Mouse (Mus musculus) limb, embryonic 14.5 days (tissue): ENCODE data around the gene Cyren. TPM values are rescaled to one million over a fixed set of nuclear protein-coding genes. Genes with fewer than 3 reads are reported as not detected.

Source experiments
- ATAC-seq: fragments of 200-750 bp; cut with Nextera tagmentation; 2 replicates; pipeline ENCODE4 v1.8.0; 2017; ENCODE audit warnings: low read depth, moderate number of reproducible peaks, moderate TSS enrichment; ENCODE audit not compliant: low FRiP score
- DNase-seq: peaks from one replicate; pipeline ENCODE4 v3.0.0-alpha.2; 2015; ENCODE audit warnings: low spot score
- H3K27ac ChIP-seq: fragments of 300-500 bp; sonication (generic); replicated peaks from 2 replicates; pipeline ENCODE4 v1.5.1; 2014; ENCODE audit warnings: low read depth, mild to moderate bottlenecking, low read length, moderate library complexity, mixed read lengths
- H3K27me3 ChIP-seq: fragments of 300-500 bp; sonication (generic); 2 replicates; pipeline ENCODE4 v1.6.1; 2014; ENCODE audit warnings: low read length, mixed read lengths; ENCODE audit not compliant: control insufficient read depth, insufficient read depth
- H3K36me3 ChIP-seq: fragments of 300-500 bp; sonication (generic); 2 replicates; pipeline ENCODE4 v1.6.1; 2014; ENCODE audit warnings: mild to moderate bottlenecking, low read length, moderate library complexity, mixed read lengths; ENCODE audit not compliant: control insufficient read depth, insufficient read depth
- H3K4me1 ChIP-seq: fragments of 300-500 bp; sonication (generic); 2 replicates; pipeline ENCODE4 v1.6.1; 2014; ENCODE audit warnings: antibody characterized with exemption, low read length, mixed read lengths; ENCODE audit not compliant: control insufficient read depth, insufficient read depth
- H3K4me2 ChIP-seq: fragments of 300-500 bp; sonication (generic); replicated peaks from 2 replicates; pipeline ENCODE4 v1.6.1; 2014; ENCODE audit warnings: low read depth, mild to moderate bottlenecking, low read length, moderate library complexity; ENCODE audit not compliant: severe bottlenecking
- H3K4me3 ChIP-seq: fragments of 300-500 bp; sonication (generic); replicated peaks from 2 replicates; pipeline ENCODE4 v1.5.1; 2014; ENCODE audit warnings: low read length
- H3K9ac ChIP-seq: fragments of 300-500 bp; sonication (generic); 2 replicates; pipeline ENCODE4 v1.6.1; 2014; ENCODE audit warnings: mild to moderate bottlenecking, low read depth, low read length, moderate library complexity; ENCODE audit not compliant: severe bottlenecking
- H3K9me3 ChIP-seq: fragments of 300-500 bp; sonication (generic); 2 replicates; pipeline ENCODE4 v1.6.1; 2016; ENCODE audit warnings: low read length; ENCODE audit not compliant: control insufficient read depth
- POLR2A ChIP-seq: fragments of 200-500 bp; IDR thresholded peaks from 2 replicates; pipeline ENCODE4 v1.8.0; 2012; ENCODE audit warnings: inconsistent platforms, mild to moderate bottlenecking, moderate library complexity, borderline replicate concordance; ENCODE audit not compliant: insufficient read depth, insufficient read length; ENCODE audit errors: extremely low read depth
- WGBS: fragments of 180-500 bp; shearing (Covaris S2); extraction: QIAGEN DNeasy Blood & Tissue Kit; methylation state at CpG from one replicate; pipeline ENCODE4 v1.1.7; 2014; 5-methylcytosine and 5-hydroxymethylcytosine counted together
- polyA plus RNA-seq, 2 experiments: library from polyadenylated mRNA; depleted of rRNA in 1 of 2; stranded (reverse) in 1 of 2; unstranded in 1 of 2; fragments of >200 nt; fragmentation: Nextera tagmentation in 1 of 2; extraction: Ambion mirVana in 1 of 2; gene quantifications; 2 replicates each; pipeline versions ENCODE4 v1.2.1 to v1.2.3; 2012 to 2014

The Cyren gene
- polyA plus RNA-seq, 2 experiments: 12.4 to 24.2 TPM

- no peak overlapping the region for H3K27ac ChIP-seq
- H3K9ac ChIP-seq: no peak overlapping the region
- no peak overlapping the region for H3K4me3 ChIP-seq
- H3K36me3 ChIP-seq: no peaks in the 10 kb centered on the region
- peaks cover 12% of the 10 kb centered on the region for H3K4me1 ChIP-seq
- no peaks in the 10 kb centered on the region for H3K27me3 ChIP-seq
- no peak for ATAC-seq
- H3K4me2 ChIP-seq: no peak overlapping the region
- no peak for DNase-seq
- no peak for TF ChIP-seq POLR2A
- 91% methylated on average over 11 of the region's 11 CpGs for WGBS
- H3K9me3 ChIP-seq: no peaks in the 10 kb centered on the region
Observed at GRCm38 (mm10) chr6:34861546-34862053, 16.3 kb downstream of the Cyren start.

- ATAC-seq (no peak), DNase-seq (no peak)
- H3K4me1 ChIP-seq: no peaks in the 10 kb centered on the region
- no peaks in the 10 kb centered on the region for H3K9me3 ChIP-seq
- no peaks in the 10 kb centered on the region for H3K36me3 ChIP-seq
- H3K9ac ChIP-seq: no peak overlapping the region
- H3K27ac ChIP-seq: no peak overlapping the region
- no peak for TF ChIP-seq POLR2A
- 92% methylated on average over 5 of the region's 5 CpGs for WGBS
- no peak overlapping the region for H3K4me3 ChIP-seq
- no peaks in the 10 kb centered on the region for H3K27me3 ChIP-seq
- H3K4me2 ChIP-seq: no peak overlapping the region
Observed at GRCm38 (mm10) chr6:34832352-34832751, 45.5 kb downstream of the Cyren start.

GRCm38 (mm10) chr6:34824406-34824805 lies 53.5 kb downstream of the Cyren start:
- H3K4me2 ChIP-seq: no peak overlapping the region
- DNase-seq: no peak
- no peak for ATAC-seq
- H3K36me3 ChIP-seq: no peaks in the 10 kb centered on the region
- H3K9me3 ChIP-seq: 0 out of 2 replicates have a peak, but pooled peaks cover 5% of the 10 kb centered on the region
- no peak for TF ChIP-seq POLR2A
- H3K4me3 ChIP-seq: no peak overlapping the region
- H3K27me3 ChIP-seq: no peaks in the 10 kb centered on the region
- no peak overlapping the region for H3K27ac ChIP-seq
- no peaks in the 10 kb centered on the region for H3K4me1 ChIP-seq
- no peak overlapping the region for H3K9ac ChIP-seq

Other genes starting within 250 kb of the Cyren start
- 10.7 and 11.3 TPM in 2 replicates for gene Agbl3, start 97.6 kb downstream of the Cyren start, polyA plus RNA-seq (2012; rRNA removed)
- 8.2 and 10.0 TPM in 2 replicates for gene Agbl3, start 97.6 kb downstream of the Cyren start, polyA plus RNA-seq (2014; fragmentation: Nextera tagmentation; extraction: Ambion mirVana)
- gene Tmem140, start 14.9 kb downstream of the Cyren start, polyA plus RNA-seq (2012; rRNA removed): 1.2 and 1.8 TPM in 2 replicates
- gene Tmem140, start 14.9 kb downstream of the Cyren start, polyA plus RNA-seq (2014; fragmentation: Nextera tagmentation; extraction: Ambion mirVana): 1.2 and 2.5 TPM in 2 replicates
- 22.2 TPM in 2 replicates for gene Wdr91, start 32.8 kb upstream of the Cyren start, polyA plus RNA-seq (2012; rRNA removed)
- 9.6 and 11.3 TPM in 2 replicates for gene Wdr91, start 32.8 kb upstream of the Cyren start, polyA plus RNA-seq (2014; fragmentation: Nextera tagmentation; extraction: Ambion mirVana)
- 0.05 TPM in 1 of 2 replicates, not detected in the other for gene Stra8, start 42.1 kb upstream of the Cyren start, polyA plus RNA-seq (2012; rRNA removed)
- not detected in 2 replicates for gene Stra8, start 42.1 kb upstream of the Cyren start, polyA plus RNA-seq (2014; fragmentation: Nextera tagmentation; extraction: Ambion mirVana)
- 1.9 and 2.1 TPM in 2 replicates for gene Slc23a4, start 110.3 kb upstream of the Cyren start, polyA plus RNA-seq (2012; rRNA removed)
- gene Slc23a4, start 110.3 kb upstream of the Cyren start, polyA plus RNA-seq (2014; fragmentation: Nextera tagmentation; extraction: Ambion mirVana): 0.44 and 0.73 TPM in 2 replicates